Mouse (Mus musculus) adrenal gland, adult 18-20 months (tissue): ENCODE data around the gene Slc39a10. TPM values are rescaled to one million over a fixed set of nuclear protein-coding genes. Genes with fewer than 3 reads are reported as not detected.
A peak's percentile ranks its signal among the peaks of the same experiment; 100 is the strongest.
"Not testable (repeated sequence)": the region's sequence is repeated elsewhere in the genome, so short reads cannot be mapped to it uniquely, and the experiment has no call there.

Experiments used
- DNase-seq, 2 experiments: peaks; one replicate each; pipeline ENCODE4 v3.0.0; 2021 to 2022; ENCODE audit warnings: low spot score in 2 of 2
- total RNA-seq, 2 experiments: library from RNA; stranded (reverse); gene quantifications; 1 replicate in 1 of 2; 2 replicates in 1 of 2; pipeline ENCODE4 v1.2.3; 2021

The Slc39a10 gene
- total RNA-seq, 2 experiments from 2014 or later: 16.4 to 19.5 TPM

GRCm38 (mm10) chr1:46864175-46864885 is 28.3 kb downstream of the Slc39a10 start:
- no peak for DNase-seq

- no peak for DNase-seq
Measured at GRCm38 (mm10) chr1:46863434-46863833, 29.2 kb downstream of the Slc39a10 start.

- no peak for DNase-seq
Measured at GRCm38 (mm10) chr1:46860082-46860481, 32.6 kb downstream of the Slc39a10 start.

GRCm38 (mm10) chr1:46858579-46858978 is 34.1 kb downstream of the Slc39a10 start:
- no peak for DNase-seq

- no peak for DNase-seq
Measured at GRCm38 (mm10) chr1:46856498-46856897, 36.2 kb downstream of the Slc39a10 start.

GRCm38 (mm10) chr1:46854036-46854900 is 38.4 kb downstream of the Slc39a10 start:
- DNase-seq: no peak

- DNase-seq: peak; percentile 97 to 98
Measured at GRCm38 (mm10) chr1:46853317-46854035, 39.2 kb downstream of the Slc39a10 start.

GRCm38 (mm10) chr1:46852600-46853272 is 39.9 kb downstream of the Slc39a10 start:
- DNase-seq: peak; percentile 55 to 57

- no peak for DNase-seq
Measured at GRCm38 (mm10) chr1:46852216-46852599, 40.4 kb downstream of the Slc39a10 start.

- no peak for DNase-seq
Measured at GRCm38 (mm10) chr1:46851586-46851985, 41.1 kb downstream of the Slc39a10 start.

GRCm38 (mm10) chr1:46849758-46850157 is 42.9 kb downstream of the Slc39a10 start:
- peak in 1 of 2 experiments; percentile 54 for DNase-seq

GRCm38 (mm10) chr1:46845221-46845620 is 47.4 kb downstream of the Slc39a10 start:
- no peak for DNase-seq

- DNase-seq: no peak
Measured at GRCm38 (mm10) chr1:46844281-46844680, 48.4 kb downstream of the Slc39a10 start.

GRCm38 (mm10) chr1:46843406-46843805 is 49.2 kb downstream of the Slc39a10 start:
- no peak for DNase-seq

- no peak for DNase-seq
Measured at GRCm38 (mm10) chr1:46831927-46832326, 60.7 kb downstream of the Slc39a10 start.

GRCm38 (mm10) chr1:46830066-46830843 is 62.4 kb downstream of the Slc39a10 start:
- no peak for DNase-seq

- DNase-seq: no peak
Measured at GRCm38 (mm10) chr1:46822256-46822972, 70.2 kb downstream of the Slc39a10 start.

- DNase-seq: no peak
Measured at GRCm38 (mm10) chr1:46817934-46818333, 74.7 kb downstream of the Slc39a10 start.

GRCm38 (mm10) chr1:46808630-46809029 is 84.0 kb downstream of the Slc39a10 start:
- DNase-seq: not testable (repeated sequence)
